Mouse (Mus musculus): ENCODE data around the gene Hdac10.

- TF ChIP-seq ZC3H11A (IDR thresholded peaks at IDR 0.05; ENCODE audit: low read depth, low read length) (no peak), USF2 (IDR thresholded peaks at IDR 0.05; ENCODE audit: borderline replicate concordance in 1 of 2, insufficient read depth in 1 of 2, low read depth in 1 of 2, low read length in 2 of 2) (no peak), CTCF (IDR thresholded peaks at IDR 0.05 in 2 of 3, conservative IDR thresholded peaks at IDR 0.05 in 1 of 3; ENCODE audit: control insufficient read depth in 1 of 3, insufficient read depth in 1 of 3, low read depth in 2 of 3, low read length in 3 of 3, poor library complexity in 1 of 3, severe bottlenecking in 1 of 3) (no peak), POLR2A (IDR thresholded peaks at IDR 0.05; ENCODE audit: control insufficient read depth in 1 of 2, insufficient read depth in 1 of 2, low read depth in 1 of 2, low read length in 2 of 2, poor library complexity in 1 of 2) (no peak), TBP (IDR thresholded peaks at IDR 0.05; ENCODE audit: low read depth, low read length) (no peak), RAD21 (IDR thresholded peaks at IDR 0.05; ENCODE audit: low read depth, low read length) (no peak), MAZ (IDR thresholded peaks at IDR 0.05; ENCODE audit: low read depth, low read length) (no peak), MYB (IDR thresholded peaks at IDR 0.05; ENCODE audit: low read depth, low read length) (no peak), JUND (IDR thresholded peaks at IDR 0.05; ENCODE audit: low read depth, low read length) (no peak), CHD1 (IDR thresholded peaks at IDR 0.05; ENCODE audit: low read depth, low read length) (no peak), NELFE (IDR thresholded peaks at IDR 0.05; ENCODE audit: low read depth, low read length) (no peak), RCOR1 (IDR thresholded peaks at IDR 0.05; ENCODE audit: low read depth, low read length) (no peak), MAX (IDR thresholded peaks at IDR 0.05; ENCODE audit: low read length) (no peak), GATA1 (IDR thresholded peaks at IDR 0.05; ENCODE audit: low read depth, low read length) (no peak)
Measured at GRCm38 (mm10) chr15:89170102-89170501, 41.6 kb upstream of the Hdac10 start.
